Mouse (Mus musculus): Measurements from ENCODE around the gene Snx21.
A peak's percentile ranks its signal among the peaks of the same experiment; 100 is the strongest.

The Snx21 gene

GRCm38 (mm10) chr2:164785481-164786387 is at the start of gene Snx21:
Snx21 (plus strand) TSS chr2:164785823.
- peak in 1 of 2 experiments; percentile 47 for DNase-seq (ENCODE audit: low read depth in 1 of 2, low spot score in 2 of 2)

GRCm38 (mm10) chr2:164737377-164738090 is 48.1 kb upstream of the Snx21 start:
- DNase-seq (ENCODE audit: low read depth in 1 of 2, low spot score in 2 of 2): no peak

GRCm38 (mm10) chr2:164739876-164740275 is 45.7 kb upstream of the Snx21 start:
- no peak for DNase-seq (ENCODE audit: low read depth in 1 of 2, low spot score in 2 of 2)

- no peak for DNase-seq (ENCODE audit: low read depth in 1 of 2, low spot score in 2 of 2)
Observed at GRCm38 (mm10) chr2:164744987-164745386, 40.6 kb upstream of the Snx21 start.

- DNase-seq (ENCODE audit: low read depth in 1 of 2, low spot score in 2 of 2): peak; percentile 68 to 85
Observed at GRCm38 (mm10) chr2:164745843-164746479, 39.7 kb upstream of the Snx21 start, which contains the start of the genes Wfdc3 and Dnttip1. Wfdc3 (minus strand) TSS chr2:164745931. Dnttip1 (plus strand) TSS chr2:164745983.

GRCm38 (mm10) chr2:164746693-164747092 is 38.9 kb upstream of the Snx21 start:
- no peak for DNase-seq (ENCODE audit: low read depth in 1 of 2, low spot score in 2 of 2)

GRCm38 (mm10) chr2:164748191-164748590 is 37.4 kb upstream of the Snx21 start:
- no peak for DNase-seq (ENCODE audit: low read depth in 1 of 2, low spot score in 2 of 2)

- no peak for DNase-seq (ENCODE audit: low read depth in 1 of 2, low spot score in 2 of 2)
Observed at GRCm38 (mm10) chr2:164748991-164749390, 36.6 kb upstream of the Snx21 start.

GRCm38 (mm10) chr2:164752454-164752853 is 33.2 kb upstream of the Snx21 start:
- no peak for DNase-seq (ENCODE audit: low read depth in 1 of 2, low spot score in 2 of 2)

- no peak for DNase-seq (ENCODE audit: low read depth in 1 of 2, low spot score in 2 of 2)
Observed at GRCm38 (mm10) chr2:164754105-164754504, 31.5 kb upstream of the Snx21 start.

GRCm38 (mm10) chr2:164754800-164755199 is 30.8 kb upstream of the Snx21 start:
- no peak for DNase-seq (ENCODE audit: low read depth in 1 of 2, low spot score in 2 of 2)

GRCm38 (mm10) chr2:164757841-164758240 is 27.8 kb upstream of the Snx21 start:
- DNase-seq (ENCODE audit: low read depth in 1 of 2, low spot score in 2 of 2): no peak

GRCm38 (mm10) chr2:164758692-164759091 is 26.9 kb upstream of the Snx21 start:
- DNase-seq (ENCODE audit: low read depth in 1 of 2, low spot score in 2 of 2): no peak

- no peak for DNase-seq (ENCODE audit: low read depth in 1 of 2, low spot score in 2 of 2)
Observed at GRCm38 (mm10) chr2:164760059-164760833, 25.4 kb upstream of the Snx21 start.

GRCm38 (mm10) chr2:164761502-164761901 is 24.1 kb upstream of the Snx21 start:
- DNase-seq (ENCODE audit: low read depth in 1 of 2, low spot score in 2 of 2): no peak

- DNase-seq (ENCODE audit: low read depth in 1 of 2, low spot score in 2 of 2): no peak
Observed at GRCm38 (mm10) chr2:164761971-164762370, 23.7 kb upstream of the Snx21 start.

GRCm38 (mm10) chr2:164762593-164762992 is 23.0 kb upstream of the Snx21 start:
- DNase-seq (ENCODE audit: low read depth in 1 of 2, low spot score in 2 of 2): no peak

- no peak for DNase-seq (ENCODE audit: low read depth in 1 of 2, low spot score in 2 of 2)
Observed at GRCm38 (mm10) chr2:164765841-164766240, 19.8 kb upstream of the Snx21 start.

GRCm38 (mm10) chr2:164767812-164768540 is 17.6 kb upstream of the Snx21 start:
- DNase-seq (ENCODE audit: low read depth in 1 of 2, low spot score in 2 of 2): no peak

All from monocyte, adult 2 months (primary cell).